Mouse (Mus musculus) embryonic fibroblast, embryonic 13.5 days (primary cell): Measurements from ENCODE around the gene Hsd17b1.

Experiments used
- CTCF ChIP-seq: IDR thresholded peaks from 2 replicates; pipeline ENCODE4 v1.5.1; 2011; ENCODE audit warnings: mild to moderate bottlenecking, control low read depth, low read length, moderate library complexity, borderline replicate concordance; ENCODE audit not compliant: insufficient read depth
- POLR2A ChIP-seq: IDR thresholded peaks from 2 replicates; pipeline ENCODE4 v1.6.1; 2011; ENCODE audit warnings: low read depth, mild to moderate bottlenecking, control low read depth, low read length, moderate library complexity

GRCm38 (mm10) chr11:101109351-101109750, 31.1 kb downstream of the Hsd17b1 start:
- TF ChIP-seq POLR2A (no peak), CTCF (no peak)
